Mouse (Mus musculus) thymus, adult 2 months (tissue): ENCODE measurements around the gene Gm9195. TPM values are rescaled to one million over a fixed set of nuclear protein-coding genes. Genes with fewer than 3 reads are reported as not detected.

Experiments
- DNase-seq: peaks from one replicate; pipeline ENCODE4 v3.0.0; 2021
- H3K27ac ChIP-seq: fragments of 200-500 bp; 2 replicates; pipeline ENCODE4 v1.5.1; 2012; ENCODE audit warnings: low read length, control low read depth; ENCODE audit not compliant: control insufficient read depth, insufficient read depth
- H3K27me3 ChIP-seq: fragments of 200-500 bp; 2 replicates; pipeline ENCODE4 v1.6.1; 2012; ENCODE audit warnings: mild to moderate bottlenecking, low read length, moderate library complexity, mixed read lengths; ENCODE audit not compliant: control insufficient read depth, insufficient read depth
- H3K36me3 ChIP-seq: fragments of 200-500 bp; 2 replicates; pipeline ENCODE4 v1.6.1; 2012; ENCODE audit warnings: mild to moderate bottlenecking, low read length, moderate library complexity; ENCODE audit not compliant: control insufficient read depth, insufficient read depth
- H3K4me1 ChIP-seq: fragments of 200-500 bp; replicated peaks from 2 replicates; pipeline ENCODE4 v1.6.1; 2012; ENCODE audit warnings: low read length; ENCODE audit not compliant: control insufficient read depth, insufficient read depth
- H3K4me3 ChIP-seq: fragments of 200-500 bp; 2 replicates; pipeline ENCODE4 v1.5.1; 2012; ENCODE audit warnings: mild to moderate bottlenecking, low read length, control low read depth, moderate library complexity; ENCODE audit not compliant: control insufficient read depth, insufficient read depth
- CTCF ChIP-seq: fragments of 200-500 bp; IDR thresholded peaks from 2 replicates; pipeline ENCODE4 v1.5.1; 2012; ENCODE audit warnings: mild to moderate bottlenecking, control low read depth, low read length, moderate library complexity, borderline replicate concordance; ENCODE audit not compliant: control insufficient read depth, poor library complexity, insufficient read depth; ENCODE audit errors: extremely low read depth
- POLR2A ChIP-seq: fragments of 200-500 bp; IDR thresholded peaks from 2 replicates; pipeline ENCODE4 v1.6.1; 2012; ENCODE audit warnings: mild to moderate bottlenecking, low read length, control low read depth, moderate library complexity; ENCODE audit not compliant: control insufficient read depth, poor library complexity, insufficient read depth; ENCODE audit errors: extremely low read depth
- WGBS: fragments of 180-500 bp; shearing (Covaris S2); methylation state at CpG from one replicate; pipeline ENCODE4 v1.1.7; 2018; 5-methylcytosine and 5-hydroxymethylcytosine counted together
- polyA plus RNA-seq: library from polyadenylated mRNA; depleted of rRNA; stranded (reverse); fragments of >200 nt; gene quantifications from 2 replicates; pipeline ENCODE4 v1.2.3, GENCODE M21; 2012; rRNA removed

Gm9195 gene
- polyA plus RNA-seq, result 0.89 and 1.0 TPM in 2 replicates

GRCm38 (mm10) chr14:72491738-72492137, at the start of gene Gm9195:
Gm9195 (minus strand) TSS chr14:72491838.
- no peak for DNase-seq

GRCm38 (mm10) chr14:72536392-72537017, 44.9 kb upstream of the Gm9195 start:
- H3K4me3 ChIP-seq, result no peak overlapping the region
- WGBS, result 98% methylated on average over 5 of the region's 5 CpGs
- H3K27ac ChIP-seq, result no peak overlapping the region
- peaks cover 8% of the 10 kb centered on the region; the same call in 1 of the 2 replicates for H3K27me3 ChIP-seq
- H3K4me1 ChIP-seq, result peaks cover 11% of the 10 kb centered on the region; the same call in 1 of the 2 replicates
- TF ChIP-seq POLR2A, result no peak
- TF ChIP-seq CTCF, result no peak
- no peak for DNase-seq
- H3K36me3 ChIP-seq, result peaks cover 23% of the 10 kb centered on the region

More at GRCm38 (mm10) chr14:72491738-72492137, at the start of gene Gm9195:
- Histone ChIP-seq H3K4me1 (no peaks in the 10 kb centered on the region), H3K27ac (no peak within 1 kb of the TSS), H3K36me3 (no peaks in the 10 kb centered on the region), H3K27me3 (no peaks in the 10 kb centered on the region), H3K4me3 (no peak within 1 kb of the TSS)
- no peak for TF ChIP-seq POLR2A
- no peak for TF ChIP-seq CTCF
- WGBS, result 92% methylated on average over 5 of the region's 5 CpGs

GRCm38 (mm10) chr14:72533862-72534261, 42.2 kb upstream of the Gm9195 start:
- TF ChIP-seq POLR2A, result no peak
- no peak for TF ChIP-seq CTCF
- H3K4me1 ChIP-seq, result peaks cover 11% of the 10 kb centered on the region; the same call in 1 of the 2 replicates
- H3K27me3 ChIP-seq, result peaks cover 10% of the 10 kb centered on the region; the same call in 1 of the 2 replicates
- DNase-seq, result no peak
- peaks cover under 1% of the 10 kb centered on the region; the same call in 1 of the 2 replicates for H3K36me3 ChIP-seq
- H3K27ac ChIP-seq, result no peak overlapping the region
- WGBS, result 88% methylated on average over 7 of the region's 7 CpGs
- no peak overlapping the region for H3K4me3 ChIP-seq

- 4% methylated on average over 54 of the region's 54 CpGs for WGBS
- no peak for TF ChIP-seq POLR2A
- TF ChIP-seq CTCF, result no peak
- DNase-seq, result no peak
- Histone ChIP-seq H3K36me3 (no peaks in the 10 kb centered on the region), H3K27ac (no peak overlapping the region), H3K4me1 (peaks cover 11% of the 10 kb centered on the region; the same call in 1 of the 2 replicates), H3K27me3 (peaks cover 10% of the 10 kb centered on the region; the same call in 1 of the 2 replicates), H3K4me3 (peak overlapping the region; percentile 6; the same call in 1 of the 2 replicates)
Measured at GRCm38 (mm10) chr14:72532028-72532917, 40.6 kb upstream of the Gm9195 start.

- Histone ChIP-seq H3K4me1 (peaks cover 3% of the 10 kb centered on the region; the same call in 1 of the 2 replicates), H3K4me3 (no peak overlapping the region), H3K27ac (no peak overlapping the region), H3K36me3 (no peaks in the 10 kb centered on the region), H3K27me3 (peaks cover 5% of the 10 kb centered on the region; the same call in 1 of the 2 replicates)
- TF ChIP-seq POLR2A (no peak), CTCF (no peak)
- no peak for DNase-seq
- 97% methylated on average over 1 of the region's 1 CpGs for WGBS
Measured at GRCm38 (mm10) chr14:72527126-72527525, 35.5 kb upstream of the Gm9195 start.

GRCm38 (mm10) chr14:72519561-72519960, 27.9 kb upstream of the Gm9195 start:
- WGBS, result 65% methylated on average over 2 of the region's 2 CpGs
- Histone ChIP-seq H3K4me1 (no peaks in the 10 kb centered on the region), H3K27ac (no peak overlapping the region), H3K36me3 (no peaks in the 10 kb centered on the region), H3K27me3 (no peaks in the 10 kb centered on the region), H3K4me3 (no peak overlapping the region)
- no peak for DNase-seq
- TF ChIP-seq POLR2A (no peak), CTCF (no peak)
